Mouse (Mus musculus) E14TG2a.4 (cell line): ENCODE results near the gene Xylb.

Experiments used
- CTCF ChIP-seq: conservative IDR thresholded peaks from 2 replicates; pipeline ENCODE4 v1.5.1; 2014; ENCODE audit warnings: low read length
- NANOG ChIP-seq: IDR thresholded peaks from 2 replicates; pipeline ENCODE4 v1.6.1; 2014; ENCODE audit warnings: borderline replicate concordance, low read length, mixed read lengths
- POU5F1 ChIP-seq: IDR thresholded peaks from 2 replicates; pipeline ENCODE4 v1.6.1; 2014; ENCODE audit warnings: low read length, borderline replicate concordance

DNA sequence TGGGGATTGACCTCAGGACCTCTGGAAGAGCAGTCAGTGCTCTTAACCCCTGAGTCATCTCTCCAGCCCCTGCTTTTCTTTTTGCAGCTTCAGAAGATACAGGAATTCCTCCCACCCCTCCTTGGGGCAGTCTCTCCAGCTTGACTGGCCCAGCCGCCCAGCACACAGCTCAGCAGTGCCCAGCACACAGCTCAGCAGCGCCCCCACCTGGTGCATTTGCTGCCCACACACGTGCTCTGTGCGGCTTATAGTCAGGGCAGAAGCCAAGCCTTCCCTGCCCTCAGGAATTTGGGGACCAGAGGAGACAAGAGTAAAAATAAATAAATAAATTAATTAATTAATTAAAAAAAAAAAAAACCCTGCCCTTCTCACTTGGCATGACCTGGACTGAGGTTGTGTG, 5.1 kb upstream of the Xylb start:
- TF ChIP-seq CTCF (peak; percentile 91), NANOG (no peak), POU5F1 (no peak)
